Comparison of ENCODE assay signal across 24 mouse cellular contexts in genomic region chr8:81639820-81640219, GRCm38 (mm10).
"Had no signal": no experiment of that assay in that cellular context is flagged by ENCODE, and none has a peak within 500 bp of the region (broad histone marks: within the 10 kb centered on the region; RNA-seq: fewer than 3 reads in every experiment).

No protein-coding gene starts in this region.

- H3K4me1 ChIP-seq: limb, embryonic 15.5 days; midbrain, embryonic 12.5 days; neural tube, embryonic 13.5 days; stomach, embryonic 15.5 days had no signal

- H3K27ac ChIP-seq: layer of hippocampus, adult 2 months; limb, embryonic 15.5 days; liver, embryonic 14.5 days; macrophage; midbrain, embryonic 12.5 days; neural tube, embryonic 13.5 days; stomach, embryonic 15.5 days had no signal

- H3K4me2 ChIP-seq: limb, embryonic 15.5 days; liver, embryonic 11.5 days; lung, embryonic 14.5 days; midbrain, embryonic 12.5 days; neural tube, embryonic 13.5 days; stomach, embryonic 15.5 days had no signal

- H3K4me3 ChIP-seq: layer of hippocampus, adult 2 months; limb, embryonic 15.5 days; megakaryocyte, embryonic 14.5 days; midbrain, embryonic 12.5 days; myocyte; neural tube, embryonic 13.5 days; stomach, embryonic 15.5 days had no signal

- H3K9ac ChIP-seq: limb, embryonic 15.5 days; liver, embryonic 14.5 days; liver, postnatal 0 days; lung, embryonic 14.5 days; midbrain, embryonic 12.5 days; neural tube, embryonic 13.5 days; stomach, embryonic 15.5 days had no signal

- H3K27me3 ChIP-seq: limb, embryonic 15.5 days; megakaryocyte, embryonic 14.5 days; midbrain, embryonic 12.5 days; neural tube, embryonic 13.5 days; stomach, embryonic 15.5 days had no signal

- H3K36me3 ChIP-seq: limb, embryonic 15.5 days; midbrain, embryonic 12.5 days; neural tube, embryonic 13.5 days; stomach, embryonic 15.5 days had no signal

- DNase-seq: kidney, adult 18-20 months; kidney, adult 9 months; kidney, postnatal 14 days; layer of hippocampus, adult 9-11 months; layer of hippocampus, postnatal 36 days; left cerebral cortex, postnatal 4 days; liver, postnatal 0 days; lung, embryonic 14.5 days; retina, postnatal 1 day; right cerebral cortex, postnatal 25 days; spleen, adult 18-20 months; thymus, postnatal 25 days had no signal

- ATAC-seq: liver, postnatal 0 days; lung, postnatal 0 days; midbrain, embryonic 16.5 days had no signal

- H3K9me3 ChIP-seq: limb, embryonic 15.5 days; megakaryocyte, embryonic 14.5 days; midbrain, embryonic 12.5 days; neural tube, embryonic 13.5 days; stomach, embryonic 15.5 days had no signal
